Mouse (Mus musculus) lung, embryonic 16.5 days (tissue): ENCODE measurements around the gene Plekhg3. TPM values are rescaled to one million over a fixed set of nuclear protein-coding genes. Genes with fewer than 3 reads are reported as not detected.

ENCODE experiments used
- microRNA-seq: library from miRNA; unstranded; fragments of <30 nt; microRNA quantifications from one replicate; pipeline ENCODE4, GENCODE M21; 2016
- polyA plus RNA-seq: library from polyadenylated mRNA; unstranded; fragments of >200 nt; fragmentation: Nextera tagmentation; extraction: Ambion mirVana; gene quantifications from 2 replicates; pipeline ENCODE4 v1.2.1, GENCODE M21; 2015

Gene Plekhg3
- polyA plus RNA-seq, 1 experiment from 2014 or later: 7.5 TPM

Small RNA genes within 50 kb of the gene (microRNA-seq; reads per million reads assigned to microRNA genes)
- gene Mir5135: not detected

Other genes starting within 250 kb of the Plekhg3 start
- gene Akap5, start 206.0 kb upstream of the Plekhg3 start, polyA plus RNA-seq: 35.7 and 43.7 TPM in 2 replicates
- gene Zbtb25, start 161.3 kb upstream of the Plekhg3 start, polyA plus RNA-seq: 14.6 and 16.9 TPM in 2 replicates
- 9.8 and 10.4 TPM in 2 replicates for gene Zbtb1, start 160.6 kb upstream of the Plekhg3 start, polyA plus RNA-seq
- gene Hspa2, start 126.7 kb upstream of the Plekhg3 start, polyA plus RNA-seq: 15.4 and 15.7 TPM in 2 replicates
- 9.1 and 10.4 TPM in 2 replicates for gene Ppp1r36, start 113.4 kb upstream of the Plekhg3 start, polyA plus RNA-seq
- 1.3 and 1.8 TPM in 2 replicates for gene Sptb, start 179.7 kb downstream of the Plekhg3 start, polyA plus RNA-seq
- 130 and 147 TPM in 2 replicates for gene Churc1, start 234.6 kb downstream of the Plekhg3 start, polyA plus RNA-seq
- gene Fntb, start 234.7 kb downstream of the Plekhg3 start, polyA plus RNA-seq: 39.0 and 40.4 TPM in 2 replicates